Mouse (Mus musculus): ENCODE data around the gene Jazf1. TPM values are rescaled to one million over a fixed set of nuclear protein-coding genes. Genes with fewer than 3 reads are reported as not detected.

Jazf1 gene
- polyA plus RNA-seq, 1 experiment: not detected

GRCm38 (mm10) chr6:52905100-52905499 is 163.3 kb downstream of the Jazf1 start:
- no peaks in the 10 kb centered on the region; the same call in 1 of the 2 replicates for H3K4me1 ChIP-seq
- H3K27me3 ChIP-seq (replicated peaks): peaks cover 29% of the 10 kb centered on the region
- no peaks in the 10 kb centered on the region for H3K36me3 ChIP-seq (replicated peaks; ENCODE audit: low read length)
- H3K9me3 ChIP-seq: no peaks in the 10 kb centered on the region
- TF ChIP-seq GATA1 (IDR thresholded peaks at IDR 0.05; ENCODE audit: borderline replicate concordance, low read length) (no peak), FLI1 (IDR thresholded peaks at IDR 0.05; ENCODE audit: low read length) (no peak)
- H3K4me3 ChIP-seq (replicated peaks): no peak overlapping the region

- TF ChIP-seq FLI1 (IDR thresholded peaks at IDR 0.05; ENCODE audit: low read length) (no peak), GATA1 (IDR thresholded peaks at IDR 0.05; ENCODE audit: borderline replicate concordance, low read length) (no peak)
Measured at GRCm38 (mm10) chr6:52903226-52903960, 165.0 kb downstream of the Jazf1 start.

GRCm38 (mm10) chr6:52899574-52900245 is 168.7 kb downstream of the Jazf1 start:
- H3K4me3 ChIP-seq (replicated peaks): no peak overlapping the region
- no peaks in the 10 kb centered on the region for H3K4me1 ChIP-seq
- no peaks in the 10 kb centered on the region for H3K9me3 ChIP-seq
- no peaks in the 10 kb centered on the region for H3K36me3 ChIP-seq (replicated peaks; ENCODE audit: low read length)
- peaks cover 39% of the 10 kb centered on the region for H3K27me3 ChIP-seq (replicated peaks)
- TF ChIP-seq FLI1 (IDR thresholded peaks at IDR 0.05; ENCODE audit: low read length) (no peak), GATA1 (IDR thresholded peaks at IDR 0.05; ENCODE audit: borderline replicate concordance, low read length) (no peak)

More at GRCm38 (mm10) chr6:52903226-52903960, 165.0 kb downstream of the Jazf1 start:
- no peaks in the 10 kb centered on the region for H3K36me3 ChIP-seq (replicated peaks; ENCODE audit: low read length)
- no peaks in the 10 kb centered on the region for H3K9me3 ChIP-seq
- no peak overlapping the region for H3K4me3 ChIP-seq (replicated peaks)
- no peaks in the 10 kb centered on the region; the same call in 1 of the 2 replicates for H3K4me1 ChIP-seq
- peaks cover 31% of the 10 kb centered on the region for H3K27me3 ChIP-seq (replicated peaks)

GRCm38 (mm10) chr6:52895075-52895474 is 173.4 kb downstream of the Jazf1 start:
- peaks cover 34% of the 10 kb centered on the region for H3K27me3 ChIP-seq (replicated peaks)
- no peak overlapping the region for H3K4me3 ChIP-seq (replicated peaks)
- no peaks in the 10 kb centered on the region for H3K4me1 ChIP-seq
- TF ChIP-seq GATA1 (IDR thresholded peaks at IDR 0.05; ENCODE audit: borderline replicate concordance, low read length) (no peak), FLI1 (IDR thresholded peaks at IDR 0.05; ENCODE audit: low read length) (no peak)
- H3K9me3 ChIP-seq: no peaks in the 10 kb centered on the region
- no peaks in the 10 kb centered on the region for H3K36me3 ChIP-seq (replicated peaks; ENCODE audit: low read length)

GRCm38 (mm10) chr6:52894501-52894823 is 174.0 kb downstream of the Jazf1 start:
- H3K9me3 ChIP-seq: no peaks in the 10 kb centered on the region
- no peak for TF ChIP-seq GATA1 (IDR thresholded peaks at IDR 0.05; ENCODE audit: borderline replicate concordance, low read length)
- no peak for TF ChIP-seq FLI1 (IDR thresholded peaks at IDR 0.05; ENCODE audit: low read length)
- H3K27me3 ChIP-seq (replicated peaks): peaks cover 36% of the 10 kb centered on the region
- H3K36me3 ChIP-seq (replicated peaks; ENCODE audit: low read length): no peaks in the 10 kb centered on the region
- no peak overlapping the region for H3K4me3 ChIP-seq (replicated peaks)
- H3K4me1 ChIP-seq: no peaks in the 10 kb centered on the region

- Histone ChIP-seq H3K4me3 (replicated peaks) (no peak overlapping the region), H3K9me3 (no peaks in the 10 kb centered on the region), H3K27me3 (replicated peaks) (peaks cover 41% of the 10 kb centered on the region), H3K4me1 (no peaks in the 10 kb centered on the region), H3K36me3 (replicated peaks; ENCODE audit: low read length) (no peaks in the 10 kb centered on the region)
- no peak for TF ChIP-seq FLI1 (IDR thresholded peaks at IDR 0.05; ENCODE audit: low read length)
- no peak for TF ChIP-seq GATA1 (IDR thresholded peaks at IDR 0.05; ENCODE audit: borderline replicate concordance, low read length)
Measured at GRCm38 (mm10) chr6:52893811-52894500, 174.5 kb downstream of the Jazf1 start.

- no peaks in the 10 kb centered on the region for H3K4me1 ChIP-seq
- H3K9me3 ChIP-seq: no peaks in the 10 kb centered on the region
- no peak overlapping the region for H3K4me3 ChIP-seq (replicated peaks)
- TF ChIP-seq FLI1 (IDR thresholded peaks at IDR 0.05; ENCODE audit: low read length): no peak
- no peak for TF ChIP-seq GATA1 (IDR thresholded peaks at IDR 0.05; ENCODE audit: borderline replicate concordance, low read length)
- H3K36me3 ChIP-seq (replicated peaks; ENCODE audit: low read length): no peaks in the 10 kb centered on the region
- peaks cover 38% of the 10 kb centered on the region for H3K27me3 ChIP-seq (replicated peaks)
Measured at GRCm38 (mm10) chr6:52892978-52893377, 175.5 kb downstream of the Jazf1 start.

- Histone ChIP-seq H3K27me3 (replicated peaks) (peaks cover 46% of the 10 kb centered on the region), H3K9me3 (no peaks in the 10 kb centered on the region), H3K4me1 (no peaks in the 10 kb centered on the region), H3K4me3 (replicated peaks) (no peak overlapping the region), H3K36me3 (replicated peaks; ENCODE audit: low read length) (no peaks in the 10 kb centered on the region)
- TF ChIP-seq FLI1 (IDR thresholded peaks at IDR 0.05; ENCODE audit: low read length) (no peak), GATA1 (IDR thresholded peaks at IDR 0.05; ENCODE audit: borderline replicate concordance, low read length) (no peak)
Measured at GRCm38 (mm10) chr6:52887541-52888203, 180.8 kb downstream of the Jazf1 start.

- Histone ChIP-seq H3K4me3 (replicated peaks) (no peak overlapping the region), H3K4me1 (no peaks in the 10 kb centered on the region), H3K27me3 (replicated peaks) (peaks cover 33% of the 10 kb centered on the region), H3K36me3 (replicated peaks; ENCODE audit: low read length) (no peaks in the 10 kb centered on the region), H3K9me3 (peaks cover 10% of the 10 kb centered on the region)
- no peak for TF ChIP-seq FLI1 (IDR thresholded peaks at IDR 0.05; ENCODE audit: low read length)
- no peak for TF ChIP-seq GATA1 (IDR thresholded peaks at IDR 0.05; ENCODE audit: borderline replicate concordance, low read length)
Measured at GRCm38 (mm10) chr6:52883773-52884172, 184.7 kb downstream of the Jazf1 start.

Measured in megakaryocyte, embryonic 14.5 days (primary cell).